Mouse (Mus musculus) midbrain, embryonic 11.5 days (tissue): ENCODE measurements at regions not wholly inside any gene's neighbourhood (a gene's known extent, or its start where the extent isn't known, plus 50 kb on each side); places are given as distances from the start of the nearest gene placed in this dataset.

ENCODE experiments used
- ATAC-seq: fragments of 200-750 bp; cut with Nextera tagmentation; 2 replicates; pipeline ENCODE4 v1.8.0; 2017; ENCODE audit warnings: moderate TSS enrichment, moderate library complexity; ENCODE audit not compliant: low FRiP score
- DNase-seq: peaks from one replicate; pipeline ENCODE4 v3.0.0; 2015; ENCODE audit warnings: low spot score; ENCODE audit errors: missing footprints
- H3K27ac ChIP-seq: fragments of 300-500 bp; sonication (generic); 2 replicates; pipeline ENCODE4 v1.5.1; 2014; ENCODE audit warnings: low read depth, low read length
- H3K27me3 ChIP-seq: fragments of 300-500 bp; sonication (generic); 2 replicates; pipeline ENCODE4 v1.6.1; 2014; ENCODE audit warnings: mild to moderate bottlenecking, low read length, moderate library complexity, mixed read lengths; ENCODE audit not compliant: control insufficient read depth, insufficient read depth
- H3K36me3 ChIP-seq: fragments of 300-500 bp; sonication (generic); 2 replicates; pipeline ENCODE4 v1.6.1; 2014; ENCODE audit warnings: mild to moderate bottlenecking, low read length, moderate library complexity, mixed read lengths; ENCODE audit not compliant: control insufficient read depth, insufficient read depth
- H3K4me1 ChIP-seq: fragments of 300-500 bp; sonication (generic); 2 replicates; pipeline ENCODE4 v1.6.1; 2014; ENCODE audit warnings: low read length; ENCODE audit not compliant: control insufficient read depth, insufficient read depth
- H3K4me2 ChIP-seq: fragments of 300-500 bp; sonication (generic); 2 replicates; pipeline ENCODE4 v1.6.1; 2014; ENCODE audit warnings: mild to moderate bottlenecking, moderate library complexity
- H3K4me3 ChIP-seq: fragments of 300-500 bp; sonication (generic); 2 replicates; pipeline ENCODE4 v1.5.1; 2014; ENCODE audit warnings: low read depth, low read length
- H3K9ac ChIP-seq: fragments of 300-500 bp; sonication (generic); 2 replicates; pipeline ENCODE4 v1.6.1; 2014; ENCODE audit warnings: low read length
- H3K9me3 ChIP-seq: fragments of 300-500 bp; sonication (generic); 2 replicates; pipeline ENCODE4 v1.6.1; 2016; ENCODE audit warnings: low read length; ENCODE audit not compliant: control insufficient read depth
- WGBS: fragments of 180-500 bp; shearing (Covaris S2); extraction: QIAGEN DNeasy Blood & Tissue Kit; methylation state at CpG from one replicate; pipeline ENCODE4 v1.1.7; 2014; 5-methylcytosine and 5-hydroxymethylcytosine counted together

DNA sequence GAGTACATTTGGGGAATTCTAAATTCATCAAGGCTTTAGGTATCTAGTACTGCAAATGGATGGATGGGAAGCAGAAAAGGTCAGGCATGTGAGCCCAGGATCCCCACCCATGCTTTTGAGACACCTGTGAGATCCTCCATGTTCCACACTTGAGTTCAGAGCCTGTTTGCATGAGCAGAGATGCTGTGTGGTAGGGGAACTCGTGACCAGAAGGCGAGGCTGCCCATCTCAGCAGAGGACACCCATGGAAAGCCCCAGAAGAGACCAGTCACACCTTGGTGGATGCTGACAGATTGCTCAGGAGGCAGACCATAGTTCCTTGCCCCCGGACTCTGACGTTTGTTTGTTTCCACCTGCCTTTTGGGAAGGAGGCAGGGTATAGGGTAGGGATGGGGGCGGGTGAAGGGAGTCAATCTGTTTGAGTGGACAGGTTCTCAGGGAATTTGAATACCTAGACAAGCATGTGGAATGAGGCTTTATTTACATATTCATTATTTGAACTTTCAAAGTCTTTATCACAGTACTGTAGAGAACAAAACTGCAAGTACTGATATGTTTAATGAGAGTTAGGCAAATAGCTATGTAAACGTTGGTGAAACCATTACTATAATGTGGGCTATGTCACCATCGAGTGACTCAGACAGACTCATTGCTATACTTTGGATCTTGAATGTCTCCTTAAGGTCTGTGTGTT lies 278.5 kb downstream of the Dhx35 start:
- Histone ChIP-seq H3K27me3 (no peaks in the 10 kb centered on the region), H3K9me3 (no peaks in the 10 kb centered on the region), H3K4me1 (no peaks in the 10 kb centered on the region), H3K9ac (no peak overlapping the region), H3K27ac (no peak overlapping the region), H3K4me2 (no peak overlapping the region), H3K36me3 (no peaks in the 10 kb centered on the region), H3K4me3 (no peak overlapping the region)
- ATAC-seq: no peak
- WGBS: 79% methylated on average over 7 of the region's 7 CpGs
- DNase-seq: no peak

- H3K27me3 ChIP-seq: no peaks in the 10 kb centered on the region
- H3K4me1 ChIP-seq: no peaks in the 10 kb centered on the region; the same call in 1 of the 2 replicates
- 91% methylated on average over 7 of the region's 7 CpGs for WGBS
These were observed 285.2 kb downstream of the Dhx35 start for GRCm38 (mm10) chr2:159079836-159080235.

GRCm38 (mm10) chr2:159080784-159081544 lies 286.4 kb downstream of the Dhx35 start:
- H3K27me3 ChIP-seq: no peaks in the 10 kb centered on the region
- no peaks in the 10 kb centered on the region for H3K9me3 ChIP-seq
- DNase-seq (no peak), ATAC-seq (no peak)
- H3K9ac ChIP-seq: no peak overlapping the region
- H3K4me2 ChIP-seq: no peak overlapping the region
- H3K27ac ChIP-seq: no peak overlapping the region
- no peak overlapping the region for H3K4me3 ChIP-seq
- no peaks in the 10 kb centered on the region for H3K36me3 ChIP-seq
- 80% methylated on average over 19 of the region's 19 CpGs for WGBS
- H3K4me1 ChIP-seq: no peaks in the 10 kb centered on the region; the same call in 1 of the 2 replicates

More at GRCm38 (mm10) chr2:159079836-159080235, 285.2 kb downstream of the Dhx35 start:
- Histone ChIP-seq H3K9me3 (no peaks in the 10 kb centered on the region), H3K27ac (no peak overlapping the region), H3K4me3 (no peak overlapping the region), H3K36me3 (no peaks in the 10 kb centered on the region), H3K4me2 (no peak overlapping the region), H3K9ac (no peak overlapping the region)
- DNase-seq: peak; percentile 62
- no peak for ATAC-seq

- WGBS: 68% methylated on average over 2 of the region's 2 CpGs
- no peaks in the 10 kb centered on the region for H3K27me3 ChIP-seq
- DNase-seq: no peak
- no peak overlapping the region for H3K9ac ChIP-seq
- no peak overlapping the region for H3K4me2 ChIP-seq
- no peak overlapping the region for H3K27ac ChIP-seq
- ATAC-seq: no peak
- H3K4me1 ChIP-seq: no peaks in the 10 kb centered on the region
- no peak overlapping the region for H3K4me3 ChIP-seq
- H3K9me3 ChIP-seq: no peaks in the 10 kb centered on the region
- H3K36me3 ChIP-seq: no peaks in the 10 kb centered on the region
These were observed 292.2 kb downstream of the Dhx35 start for GRCm38 (mm10) chr2:159086836-159087235.

DNA sequence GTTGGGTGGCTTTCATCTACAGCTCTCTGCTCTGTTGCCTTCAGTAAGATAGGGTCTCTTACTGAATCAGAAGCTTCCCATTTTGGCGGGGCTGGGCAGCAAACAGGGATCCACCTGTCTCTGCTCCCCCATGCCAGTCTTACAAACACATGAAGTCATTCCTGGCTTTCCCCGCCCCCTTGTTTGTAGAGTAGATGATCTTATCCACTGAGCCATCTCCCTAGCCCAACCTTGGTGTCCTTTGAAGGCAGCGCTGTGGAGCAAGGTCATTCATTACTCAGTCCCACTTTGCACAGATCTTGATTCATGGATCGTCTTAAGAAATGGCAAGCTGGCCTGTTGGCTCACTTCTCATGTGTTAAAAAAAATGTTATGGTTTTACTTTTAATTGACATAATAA lies 293.6 kb downstream of the Dhx35 start:
- Histone ChIP-seq H3K4me1 (no peaks in the 10 kb centered on the region), H3K9ac (no peak overlapping the region), H3K27me3 (no peaks in the 10 kb centered on the region), H3K36me3 (no peaks in the 10 kb centered on the region), H3K4me2 (no peak overlapping the region), H3K27ac (no peak overlapping the region), H3K9me3 (no peaks in the 10 kb centered on the region), H3K4me3 (no peak overlapping the region)
- no peak for ATAC-seq
- no peak for DNase-seq
- 89% methylated on average over 4 of the region's 4 CpGs for WGBS

- H3K9me3 ChIP-seq: no peaks in the 10 kb centered on the region
- DNase-seq: no peak
- H3K4me1 ChIP-seq: no peaks in the 10 kb centered on the region
- no peak overlapping the region for H3K4me2 ChIP-seq
- no peak overlapping the region for H3K9ac ChIP-seq
- 45% methylated on average over 2 of the region's 2 CpGs for WGBS
- no peak overlapping the region for H3K4me3 ChIP-seq
- H3K27me3 ChIP-seq: no peaks in the 10 kb centered on the region
- no peak for ATAC-seq
- H3K27ac ChIP-seq: no peak overlapping the region
- H3K36me3 ChIP-seq: no peaks in the 10 kb centered on the region
These were observed 302.1 kb downstream of the Dhx35 start for GRCm38 (mm10) chr2:159096667-159097066.

DNA sequence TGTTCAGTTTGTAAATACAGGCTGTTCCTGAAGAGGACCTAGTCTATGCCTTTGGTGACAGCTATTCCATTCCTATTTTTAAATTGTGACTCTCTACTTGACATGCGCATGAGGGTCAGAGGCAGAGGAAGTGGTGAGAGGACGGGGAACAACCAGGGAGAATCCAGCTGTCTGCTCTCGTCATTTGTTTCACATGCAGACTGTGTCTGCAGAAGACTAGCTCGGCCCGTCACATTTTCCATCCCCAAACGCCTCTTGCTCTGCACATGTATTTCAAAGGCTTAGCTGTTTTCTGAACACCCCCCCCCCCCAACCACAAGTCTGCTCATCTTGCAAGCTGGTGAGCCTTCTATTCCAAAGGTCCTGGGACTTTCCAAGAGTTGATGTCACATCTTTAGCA lies 339.4 kb downstream of the Dhx35 start:
- no peaks in the 10 kb centered on the region for H3K4me1 ChIP-seq
- H3K4me2 ChIP-seq: no peak overlapping the region
- 84% methylated on average over 6 of the region's 6 CpGs for WGBS
- ATAC-seq: no peak
- no peak for DNase-seq
- H3K36me3 ChIP-seq: no peaks in the 10 kb centered on the region
- no peak overlapping the region for H3K27ac ChIP-seq
- no peaks in the 10 kb centered on the region for H3K9me3 ChIP-seq
- no peak overlapping the region for H3K4me3 ChIP-seq
- no peak overlapping the region for H3K9ac ChIP-seq
- no peaks in the 10 kb centered on the region for H3K27me3 ChIP-seq

GRCm38 (mm10) chr2:159138603-159139002 lies 344.0 kb downstream of the Dhx35 start:
- DNase-seq (no peak), ATAC-seq (no peak)
- H3K27ac ChIP-seq: no peak overlapping the region
- no peak overlapping the region for H3K4me3 ChIP-seq
- no peaks in the 10 kb centered on the region for H3K4me1 ChIP-seq
- WGBS: 100% methylated on average over 2 of the region's 2 CpGs
- H3K4me2 ChIP-seq: no peak overlapping the region
- no peaks in the 10 kb centered on the region for H3K27me3 ChIP-seq
- H3K9me3 ChIP-seq: no peaks in the 10 kb centered on the region
- H3K36me3 ChIP-seq: no peaks in the 10 kb centered on the region
- H3K9ac ChIP-seq: no peak overlapping the region

DNA sequence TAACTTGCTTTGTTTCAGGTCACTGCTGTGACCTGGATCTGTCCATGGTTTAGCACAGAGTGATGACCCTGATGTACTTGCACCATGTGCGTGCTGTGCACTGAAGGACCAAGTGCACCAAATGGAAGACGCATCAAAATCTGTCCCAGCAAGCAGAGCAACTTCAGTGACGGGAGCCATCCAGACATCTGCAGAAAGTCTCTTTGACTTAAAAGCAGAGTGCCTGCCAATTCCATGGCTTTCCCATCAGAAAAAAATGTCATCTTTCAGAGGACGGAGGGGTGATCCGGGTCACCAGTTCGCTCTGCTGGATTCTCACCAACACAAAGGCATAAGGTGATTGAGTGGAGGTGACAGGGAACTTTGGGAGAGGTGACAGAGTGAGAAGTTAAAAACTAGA lies 351.4 kb downstream of the Dhx35 start:
- Histone ChIP-seq H3K27me3 (no peaks in the 10 kb centered on the region), H3K9me3 (no peaks in the 10 kb centered on the region)
- 89% methylated on average over 6 of the region's 6 CpGs for WGBS

More for the DNA sequence above, 351.4 kb downstream of the Dhx35 start:
- Histone ChIP-seq H3K36me3 (no peaks in the 10 kb centered on the region), H3K4me2 (no peak overlapping the region), H3K4me3 (no peak overlapping the region), H3K9ac (no peak overlapping the region), H3K27ac (no peak overlapping the region), H3K4me1 (no peaks in the 10 kb centered on the region)
- ATAC-seq (no peak), DNase-seq (no peak)
